Mouse (Mus musculus) intestine, embryonic 14.5 days (tissue): Measurements from ENCODE around the gene Rassf7. TPM values are rescaled to one million over a fixed set of nuclear protein-coding genes. Genes with fewer than 3 reads are reported as not detected.

Source experiments
- ATAC-seq: fragments of 200-750 bp; cut with Nextera tagmentation; replicated peaks from 2 replicates; pipeline ENCODE4 v1.8.0; 2017; ENCODE audit warnings: low read depth, moderate number of reproducible peaks, moderate TSS enrichment, moderate library complexity; ENCODE audit not compliant: low FRiP score, low TSS enrichment
- DNase-seq: peaks from one replicate; pipeline ENCODE4 v3.0.0-alpha.2; 2018; ENCODE audit warnings: low spot score
- H3K27ac ChIP-seq: fragments of 300-500 bp; sonication (generic); 2 replicates; pipeline ENCODE4 v1.5.1; 2014; ENCODE audit warnings: low read depth, mild to moderate bottlenecking, control low read depth
- H3K27me3 ChIP-seq: fragments of 300-500 bp; sonication (generic); replicated peaks from 2 replicates; pipeline ENCODE4 v1.6.1; 2014; ENCODE audit warnings: low read length, control low read depth; ENCODE audit not compliant: control insufficient read depth, insufficient read depth
- H3K36me3 ChIP-seq: fragments of 300-500 bp; sonication (generic); 2 replicates; pipeline ENCODE4 v1.6.1; 2014; ENCODE audit warnings: low read length, control low read depth; ENCODE audit not compliant: control insufficient read depth, insufficient read depth
- H3K4me1 ChIP-seq: fragments of 300-500 bp; sonication (generic); replicated peaks from 2 replicates; pipeline ENCODE4 v1.6.1; 2014; ENCODE audit warnings: low read length, control low read depth, mixed read lengths; ENCODE audit not compliant: control insufficient read depth, insufficient read depth
- H3K4me2 ChIP-seq: fragments of 300-500 bp; sonication (generic); 2 replicates; pipeline ENCODE4 v1.6.1; 2014; ENCODE audit warnings: low read length
- H3K4me3 ChIP-seq: fragments of 300-500 bp; sonication (generic); 2 replicates; pipeline ENCODE4 v1.5.1; 2014; ENCODE audit warnings: low read depth, low read length, control low read depth, mixed read lengths
- H3K9ac ChIP-seq: fragments of 300-500 bp; sonication (generic); 2 replicates; pipeline ENCODE4 v1.6.1; 2014; ENCODE audit warnings: mild to moderate bottlenecking, low read length
- H3K9me3 ChIP-seq: fragments of 300-500 bp; sonication (generic); 2 replicates; pipeline ENCODE4 v1.6.1; 2016; ENCODE audit warnings: low read length, control low read depth; ENCODE audit not compliant: control insufficient read depth
- WGBS: fragments of 180-500 bp; shearing (Covaris S2); extraction: QIAGEN DNeasy Blood & Tissue Kit; methylation state at CpG from one replicate; pipeline ENCODE4 v1.1.7; 2014; 5-methylcytosine and 5-hydroxymethylcytosine counted together
- polyA plus RNA-seq: library from polyadenylated mRNA; unstranded; fragments of >200 nt; fragmentation: Nextera tagmentation; extraction: Ambion mirVana; gene quantifications from 2 replicates; pipeline ENCODE4 v1.2.1, GENCODE M21; 2014

The Rassf7 gene
- polyA plus RNA-seq, 1 experiment from 2014 or later, result 60.3 TPM

DNA sequence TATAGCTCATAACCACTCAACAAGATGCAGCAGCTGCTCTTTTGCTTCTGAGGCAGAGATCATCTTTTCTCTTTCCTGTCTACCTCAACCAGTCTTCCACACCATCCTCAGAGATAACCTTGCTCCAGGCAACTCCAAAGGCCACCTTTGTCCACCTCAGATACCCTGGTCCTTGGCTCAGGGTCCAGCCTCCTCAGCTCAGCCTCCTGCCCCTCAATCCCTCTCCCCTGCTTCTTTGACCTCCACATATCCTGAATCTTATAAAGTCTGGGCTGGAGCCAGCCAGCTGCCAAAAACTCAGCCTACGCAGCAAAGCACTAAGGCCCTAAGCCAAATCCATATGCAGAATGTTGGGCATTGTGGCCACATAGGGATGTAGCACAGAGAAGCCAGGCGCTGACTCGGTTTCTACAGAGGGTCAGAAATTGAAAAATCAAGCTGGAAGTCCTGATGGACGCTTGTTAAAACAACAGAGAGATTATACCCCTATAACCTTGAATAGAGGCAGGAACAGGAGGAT is 7.1 kb downstream of the Rassf7 start:
- Histone ChIP-seq H3K4me3 (no peak overlapping the region), H3K27ac (peak overlapping the region; percentile 88), H3K27me3 (no peaks in the 10 kb centered on the region), H3K9me3 (no peaks in the 10 kb centered on the region), H3K36me3 (peaks cover 19% of the 10 kb centered on the region), H3K4me2 (peak overlapping the region; percentile 56; the same call in 1 of the 2 replicates), H3K9ac (no peak overlapping the region), H3K4me1 (peaks cover 28% of the 10 kb centered on the region)
- ATAC-seq, result no peak
- DNase-seq, result no peak
- 85% methylated on average over 4 of the region's 4 CpGs for WGBS

DNA sequence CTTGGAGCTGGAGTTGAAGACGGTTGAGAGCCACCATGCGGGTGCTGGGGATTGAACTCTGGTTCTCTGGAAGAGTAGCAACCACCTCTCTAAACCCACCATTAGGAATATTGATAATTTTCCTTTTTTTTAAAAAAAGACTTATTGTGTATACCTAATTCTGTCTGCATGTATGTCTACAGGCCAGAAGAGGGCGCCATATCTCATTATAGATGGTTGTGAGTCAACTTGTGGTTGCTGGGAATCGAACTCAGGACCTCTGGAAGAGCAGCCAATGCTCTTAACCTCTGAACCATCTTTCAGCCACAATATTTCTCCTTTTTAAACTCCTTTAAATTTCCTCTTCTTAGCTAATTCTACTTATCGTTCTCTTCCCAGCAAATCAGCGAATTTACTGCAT is 10.9 kb downstream of the Rassf7 start:
- DNase-seq (no peak), ATAC-seq (no peak)
- H3K4me1 ChIP-seq, result peaks cover 26% of the 10 kb centered on the region
- WGBS, result 84% methylated on average over 6 of the region's 6 CpGs
- no peaks in the 10 kb centered on the region for H3K27me3 ChIP-seq
- H3K4me2 ChIP-seq, result no peak overlapping the region
- H3K36me3 ChIP-seq, result peaks cover 11% of the 10 kb centered on the region
- no peak overlapping the region for H3K4me3 ChIP-seq
- no peaks in the 10 kb centered on the region for H3K9me3 ChIP-seq
- H3K9ac ChIP-seq, result no peak overlapping the region
- H3K27ac ChIP-seq, result no peak overlapping the region

DNA sequence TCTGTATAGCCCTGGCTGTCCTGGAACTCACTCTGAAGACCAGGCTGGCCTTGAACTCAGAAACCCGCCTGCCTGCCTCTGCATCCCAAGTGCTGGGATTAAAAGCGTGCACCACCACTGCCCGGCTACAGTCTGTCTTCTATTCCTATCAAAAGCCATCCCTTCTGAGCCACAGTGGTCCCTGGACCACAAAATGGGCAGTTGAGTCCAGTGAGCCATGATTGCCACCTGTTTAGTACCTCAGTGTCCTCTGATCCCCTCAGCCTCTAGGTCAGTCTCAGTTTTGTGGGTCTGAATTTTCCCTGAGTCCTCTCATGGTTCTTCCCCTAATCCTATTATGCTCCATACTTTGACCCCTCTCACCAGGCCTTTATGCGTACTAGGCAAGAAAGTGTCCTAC is 12.1 kb downstream of the Rassf7 start:
- ATAC-seq (peak; percentile 5), DNase-seq (no peak)
- no peaks in the 10 kb centered on the region for H3K9me3 ChIP-seq
- no peak overlapping the region for H3K9ac ChIP-seq
- peaks cover 17% of the 10 kb centered on the region for H3K4me1 ChIP-seq
- 0 out of 2 replicates have a peak overlapping the region, but pooled peaks have one; percentile 97 for H3K27ac ChIP-seq
- H3K4me2 ChIP-seq, result peak overlapping the region; percentile 15; the same call in 1 of the 2 replicates
- H3K4me3 ChIP-seq, result 0 out of 2 replicates have a peak overlapping the region, but pooled peaks have one; percentile 94
- WGBS, result 78% methylated on average over 4 of the region's 4 CpGs
- H3K36me3 ChIP-seq, result peaks cover 24% of the 10 kb centered on the region
- H3K27me3 ChIP-seq, result no peaks in the 10 kb centered on the region

- Histone ChIP-seq H3K9me3 (no peaks in the 10 kb centered on the region), H3K27me3 (no peaks in the 10 kb centered on the region), H3K36me3 (peaks cover 31% of the 10 kb centered on the region), H3K4me3 (peak within 1 kb of the TSS; percentile 94), H3K4me2 (peak within 1 kb of the TSS; percentile 98), H3K9ac (peak within 1 kb of the TSS; percentile 95), H3K4me1 (peaks cover 14% of the 10 kb centered on the region), H3K27ac (peak within 1 kb of the TSS; percentile 97)
- DNase-seq (peak; percentile 99), ATAC-seq (peak; percentile 94)
- WGBS, result under 1% methylated on average over 76 of the region's 76 CpGs
Measured at GRCm38 (mm10) chr7:141228279-141229067, 12.8 kb downstream of the Rassf7 start, which contains the start of gene Phrf1. Phrf1 (plus strand) TSS chr7:141228784.

DNA sequence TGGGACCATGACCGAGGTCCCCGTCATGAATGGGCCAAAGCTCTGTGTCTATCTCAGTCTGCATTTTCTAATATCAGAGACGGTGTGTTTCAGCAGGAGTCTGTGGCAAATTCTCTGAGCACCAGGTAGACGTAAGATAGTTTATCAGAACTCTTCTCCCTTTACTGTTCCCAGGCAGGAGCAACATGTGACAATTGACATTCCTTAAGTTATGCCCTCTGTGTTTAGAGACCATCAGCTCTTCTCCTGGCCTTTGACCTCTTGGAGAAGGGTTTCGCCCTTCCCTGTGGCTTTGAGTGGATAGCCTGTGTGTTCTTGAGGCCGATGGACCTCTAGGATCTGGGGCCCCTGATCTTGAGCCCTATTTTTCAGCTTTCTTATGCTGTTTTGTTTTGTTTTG is 14.0 kb downstream of the Rassf7 start:
- peaks cover 14% of the 10 kb centered on the region for H3K4me1 ChIP-seq

DNA sequence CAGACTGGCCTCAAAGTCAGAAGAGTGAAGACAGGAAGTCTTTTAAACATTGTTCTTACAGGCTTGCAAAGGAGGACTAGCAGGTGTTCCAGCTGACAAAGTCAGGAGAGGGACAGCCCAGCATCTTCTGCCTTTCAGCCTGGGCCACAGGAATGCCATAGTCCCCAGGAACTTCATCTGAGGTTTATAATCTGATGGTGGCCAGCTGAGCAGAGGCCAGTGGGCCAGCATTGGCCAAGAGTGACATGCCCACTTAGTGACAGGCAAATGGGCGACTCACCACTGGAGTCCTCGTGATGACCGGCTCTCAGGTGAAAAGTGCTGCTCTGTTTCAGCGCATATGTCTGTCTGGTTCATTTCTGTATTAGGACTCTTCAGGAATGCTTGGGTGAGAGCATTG is 14.9 kb downstream of the Rassf7 start:
- no peak overlapping the region for H3K9ac ChIP-seq
- H3K9me3 ChIP-seq, result no peaks in the 10 kb centered on the region
- no peak overlapping the region for H3K4me3 ChIP-seq
- no peak for ATAC-seq
- H3K36me3 ChIP-seq, result peaks cover 51% of the 10 kb centered on the region
- no peak for DNase-seq
- H3K4me1 ChIP-seq, result peaks cover 14% of the 10 kb centered on the region
- no peak overlapping the region for H3K27ac ChIP-seq
- H3K4me2 ChIP-seq, result no peak overlapping the region
- WGBS, result 91% methylated on average over 4 of the region's 4 CpGs
- H3K27me3 ChIP-seq, result no peaks in the 10 kb centered on the region

More for the DNA sequence above, 14.0 kb downstream of the Rassf7 start:
- Histone ChIP-seq H3K36me3 (peaks cover 42% of the 10 kb centered on the region), H3K9me3 (no peaks in the 10 kb centered on the region), H3K9ac (peak overlapping the region; percentile 95), H3K4me2 (peak overlapping the region; percentile 98), H3K4me3 (peak overlapping the region; percentile 94), H3K27me3 (no peaks in the 10 kb centered on the region), H3K27ac (no peak overlapping the region)
- 55% methylated on average over 6 of the region's 6 CpGs for WGBS
- DNase-seq, result no peak
- ATAC-seq, result no peak

- H3K4me2 ChIP-seq, result no peak overlapping the region
- WGBS, result 94% methylated on average over 3 of the region's 3 CpGs
- ATAC-seq (no peak), DNase-seq (no peak)
- H3K27me3 ChIP-seq, result no peaks in the 10 kb centered on the region
- no peaks in the 10 kb centered on the region for H3K9me3 ChIP-seq
- no peak overlapping the region for H3K4me3 ChIP-seq
- H3K9ac ChIP-seq, result no peak overlapping the region
- H3K4me1 ChIP-seq, result peaks cover 14% of the 10 kb centered on the region
- H3K36me3 ChIP-seq, result peaks cover 57% of the 10 kb centered on the region
- H3K27ac ChIP-seq, result no peak overlapping the region
Measured at GRCm38 (mm10) chr7:141231111-141231510, 15.5 kb downstream of the Rassf7 start.

- H3K4me2 ChIP-seq, result no peak overlapping the region
- H3K27me3 ChIP-seq, result no peaks in the 10 kb centered on the region
- 91% methylated on average over 10 of the region's 10 CpGs for WGBS
- peaks cover 61% of the 10 kb centered on the region for H3K36me3 ChIP-seq
- H3K9me3 ChIP-seq, result no peaks in the 10 kb centered on the region
- no peak overlapping the region for H3K4me3 ChIP-seq
- no peak overlapping the region for H3K27ac ChIP-seq
- DNase-seq (no peak), ATAC-seq (no peak)
- no peak overlapping the region for H3K9ac ChIP-seq
- H3K4me1 ChIP-seq, result peaks cover 14% of the 10 kb centered on the region
Measured at GRCm38 (mm10) chr7:141231551-141231950, 15.9 kb downstream of the Rassf7 start.
